Mouse (Mus musculus): ENCODE measurements around the gene Atp6v1f. TPM values are rescaled to one million over a fixed set of nuclear protein-coding genes. Genes with fewer than 3 reads are reported as not detected.

Atp6v1f gene
- 308 and 328 TPM in 2 replicates for total RNA-seq (2012; rRNA removed)
- total RNA-seq (2014; rRNA removed), result 367 and 373 TPM in 2 replicates
- 230 and 251 TPM in 2 replicates for polyA plus RNA-seq (2012; ENCODE audit: insufficient read length, low read depth)

DNA sequence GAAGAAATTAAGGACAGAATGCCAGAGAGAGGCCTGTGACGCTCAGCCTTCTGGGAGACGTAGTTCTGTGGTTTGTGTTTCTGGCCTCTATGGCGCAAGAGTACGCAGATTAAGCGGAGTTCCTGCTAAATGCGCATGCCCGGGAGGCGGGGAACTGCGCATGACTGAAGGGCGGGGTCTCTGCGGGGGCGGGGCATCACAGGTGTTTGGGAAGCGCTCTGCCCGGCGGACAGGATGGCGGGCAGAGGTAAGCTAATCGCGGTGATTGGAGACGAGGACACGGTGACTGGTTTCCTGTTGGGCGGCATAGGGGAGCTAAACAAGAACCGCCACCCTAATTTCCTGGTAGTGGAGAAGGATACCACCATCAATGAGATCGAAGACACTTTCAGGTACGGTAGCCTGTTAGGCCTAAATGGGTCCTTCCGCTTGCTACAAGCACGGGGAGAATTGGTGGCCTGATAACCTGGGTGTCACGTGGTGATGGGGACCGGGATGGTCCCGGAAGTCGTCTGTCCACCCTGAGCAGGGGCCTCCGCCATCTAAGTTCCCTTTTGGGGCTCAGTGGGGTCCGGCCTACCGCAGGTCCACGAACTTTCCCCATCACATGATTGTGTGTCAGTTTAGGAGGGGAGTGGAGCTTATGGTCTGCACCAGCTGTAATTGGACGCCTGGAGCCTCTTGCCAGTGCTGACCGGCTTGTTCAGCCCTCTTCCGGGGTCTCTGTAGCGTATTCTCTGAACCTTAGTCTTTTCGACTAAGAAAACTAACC lies at the start of gene Atp6v1f:
Atp6v1f (plus strand) TSS at position 136 of the 772 bp plus-strand sequence.
- peak within 1 kb of the TSS; percentile 81 for H3K9ac ChIP-seq (ENCODE audit: insufficient read depth, low read depth)
- H3K27me3 ChIP-seq (replicated peaks), result no peaks in the 10 kb centered on the region
- H3K4me2 ChIP-seq (ENCODE audit: insufficient read depth, low read depth, poor library complexity, severe bottlenecking), result peak within 1 kb of the TSS; percentile 92
- dilution Hi-C loops (cut with MboI; ENCODE audit: extremely low pct_ligation_motif_present, extremely low pct_unique_long_range_greater_than_20kb, low sequenced_read_pairs) (no loop called here), in situ Hi-C loops (cut with MboI; ENCODE audit: low pct_ligation_motif_present, low pct_unique_long_range_greater_than_20kb, low sequenced_read_pairs) (no loop called here)
- H3K36me3 ChIP-seq (replicated peaks in 1 of 2; ENCODE audit: control insufficient read depth in 1 of 2, insufficient read depth in 1 of 2, low read length in 1 of 2), result peaks cover 25 to 37% of the 10 kb centered on the region in 2 experiments
- peak; percentile 68; the same call in 1 of the 2 replicates for TF ChIP-seq IRF4 (IDR thresholded peaks at IDR 0.05; ENCODE audit: low read depth, low read length)
- TF ChIP-seq ZKSCAN1 (IDR thresholded peaks at IDR 0.05; ENCODE audit: borderline replicate concordance, low read depth, low read length), result no peak
- peak; percentile 82; the same call in 1 of the 2 replicates for TF ChIP-seq KAT2A (IDR thresholded peaks at IDR 0.05; ENCODE audit: insufficient replicate concordance, low read length)
- TF ChIP-seq NELFE (IDR thresholded peaks at IDR 0.05; ENCODE audit: low read depth, low read length), result peak; percentile 64
- peak; percentile 58; the same call in 1 of the 2 replicates for TF ChIP-seq TBP (conservative IDR thresholded peaks at IDR 0.05; ENCODE audit: low read depth, low read length)
- no peak for TF ChIP-seq MAFK (IDR thresholded peaks at IDR 0.05; ENCODE audit: insufficient replicate concordance, low read length)
- no peak for TF ChIP-seq PAX5 (IDR thresholded peaks at IDR 0.05; ENCODE audit: low read length)
- TF ChIP-seq SMC3 (IDR thresholded peaks at IDR 0.05; ENCODE audit: low read depth, low read length), result no peak
- TF ChIP-seq CHD2 (IDR thresholded peaks at IDR 0.05; ENCODE audit: low read length), result no peak
- TF ChIP-seq MAZ (IDR thresholded peaks at IDR 0.05; ENCODE audit: low read depth, low read length), result no peak; the same call in 1 of the 2 replicates
- TF ChIP-seq ZNF384 (IDR thresholded peaks at IDR 0.05; ENCODE audit: low read depth, low read length), result no peak
- TF ChIP-seq USF1 (IDR thresholded peaks at IDR 0.05; ENCODE audit: low read depth, low read length), result peak; percentile 91
- peak; percentile 20; the same call in 1 of the 2 replicates for TF ChIP-seq GABPA (IDR thresholded peaks at IDR 0.05; ENCODE audit: insufficient replicate concordance, low read depth, low read length)
- TF ChIP-seq RAD21 (IDR thresholded peaks at IDR 0.05; ENCODE audit: low read depth, low read length), result no peak
- no peak for TF ChIP-seq EP300 (IDR thresholded peaks at IDR 0.05; ENCODE audit: low read length)
- peak; percentile 95 for TF ChIP-seq MAX (IDR thresholded peaks at IDR 0.05; ENCODE audit: low read length)
- peak; percentile 34; the same call in 1 of the 2 replicates for TF ChIP-seq MEF2A (IDR thresholded peaks at IDR 0.05; ENCODE audit: borderline replicate concordance, low read depth, low read length)
- TF ChIP-seq NRF1 (IDR thresholded peaks at IDR 0.05; ENCODE audit: low read depth, low read length), result peak; percentile 89
- TF ChIP-seq RCOR1 (conservative IDR thresholded peaks at IDR 0.05; ENCODE audit: low read depth, low read length), result no peak
- peak; percentile 93 for TF ChIP-seq ELF1 (IDR thresholded peaks at IDR 0.05; ENCODE audit: low read depth, low read length)
- peak; percentile 95 for TF ChIP-seq MYC (IDR thresholded peaks at IDR 0.05; ENCODE audit: low read depth, low read length)
- no peak for TF ChIP-seq ZC3H11A (IDR thresholded peaks at IDR 0.05; ENCODE audit: low read depth, low read length)
- no peak for TF ChIP-seq POLR2AphosphoS2 (IDR thresholded peaks at IDR 0.05; ENCODE audit: low read depth, low read length)
- TF ChIP-seq BHLHE40 (IDR thresholded peaks at IDR 0.05; ENCODE audit: low read depth, low read length), result peak; percentile 83
- TF ChIP-seq SIN3A (IDR thresholded peaks at IDR 0.05; ENCODE audit: low read length), result peak; percentile 90; the same call in 1 of the 2 replicates
- peak; percentile 76 for TF ChIP-seq TCF12 (IDR thresholded peaks at IDR 0.05; ENCODE audit: low read depth, low read length)
- TF ChIP-seq UBTF (IDR thresholded peaks at IDR 0.05; ENCODE audit: low read depth, low read length), result no peak
- TF ChIP-seq ZMIZ1 (IDR thresholded peaks at IDR 0.05; ENCODE audit: low read depth, low read length), result peak; percentile 64; the same call in 1 of the 2 replicates
- no peak for TF ChIP-seq JUN (IDR thresholded peaks at IDR 0.05; ENCODE audit: insufficient read depth, low read depth, low read length)
- no peak for TF ChIP-seq JUND (conservative IDR thresholded peaks at IDR 0.05; ENCODE audit: low read depth, low read length)
- TF ChIP-seq USF2 (conservative IDR thresholded peaks at IDR 0.05; ENCODE audit: low read depth, low read length), result peak; percentile 88
- peak; percentile 88 for TF ChIP-seq MXI1 (IDR thresholded peaks at IDR 0.05; ENCODE audit: low read depth, low read length)
- no peak for TF ChIP-seq CTCF (conservative IDR thresholded peaks at IDR 0.05 in 1 of 2, IDR thresholded peaks at IDR 0.05 in 1 of 2; ENCODE audit: low read depth in 2 of 2, low read length in 2 of 2)
- peak; percentile 75 for TF ChIP-seq POLR2A (IDR thresholded peaks at IDR 0.05; ENCODE audit: low read depth, low read length)
- no peak for TF ChIP-seq CHD1 (IDR thresholded peaks at IDR 0.05; ENCODE audit: low read depth, low read length)
- 0 out of 2 replicates have a peak, but pooled peaks have one; percentile 33 for TF ChIP-seq ETS1 (conservative IDR thresholded peaks at IDR 0.05; ENCODE audit: low read depth, low read length)
- TF ChIP-seq HCFC1 (IDR thresholded peaks at IDR 0.05; ENCODE audit: low read depth, low read length), result peak; percentile 93
- no peak for TF ChIP-seq E2F4 (IDR thresholded peaks at IDR 0.05; ENCODE audit: insufficient replicate concordance, low read depth, low read length)
- H3K4me3 ChIP-seq (replicated peaks in 1 of 3; ENCODE audit: low read depth in 2 of 3, low read length in 2 of 3, poor library complexity in 1 of 3), result peak within 1 kb of the TSS; percentile 73 to 97 (median 87)
- H3K9me3 ChIP-seq (replicated peaks; ENCODE audit: low read length), result no peaks in the 10 kb centered on the region
- peaks cover 20% of the 10 kb centered on the region for H3K79me2 ChIP-seq (replicated peaks; ENCODE audit: control insufficient read depth, extremely low read depth, insufficient read depth, poor library complexity, severe bottlenecking)
- peaks cover 4 to 7% of the 10 kb centered on the region in 2 experiments for H3K4me1 ChIP-seq (ENCODE audit: control insufficient read depth in 1 of 2, insufficient read depth in 2 of 2)
- DNase-seq (ENCODE audit: extremely low read depth), result peak; percentile 97
- peak within 1 kb of the TSS; percentile 70 for H3K27ac ChIP-seq (ENCODE audit: insufficient read depth, low read depth)

Data from CH12.LX (cell line).